Mouse (Mus musculus): ENCODE measurements at regions not wholly inside any gene's neighbourhood (a gene's known extent, or its start where the extent isn't known, plus 50 kb on each side); places are given as distances from the start of the nearest gene placed in this dataset.

- Histone ChIP-seq H3K27me3 (ENCODE audit: control insufficient read depth, insufficient read depth, insufficient read length) (no peaks in the 10 kb centered on the region), H3K36me3 (ENCODE audit: control insufficient read depth, insufficient read depth) (no peaks in the 10 kb centered on the region), H3ac (ENCODE audit: control insufficient read depth, insufficient read length, low read depth) (no peak overlapping the region), H3K79me3 (ENCODE audit: low read depth) (no peaks in the 10 kb centered on the region), H3K79me2 (ENCODE audit: control insufficient read depth, insufficient read depth) (no peaks in the 10 kb centered on the region), H3K4me3 (ENCODE audit: insufficient read depth, poor library complexity, severe bottlenecking) (no peak overlapping the region)
- TF ChIP-seq CEBPB (IDR thresholded peaks at IDR 0.05; ENCODE audit: low read depth) (no peak), FOSL1 (IDR thresholded peaks at IDR 0.05; ENCODE audit: insufficient read depth, low read length, poor library complexity, severe bottlenecking) (no peak), MAX (IDR thresholded peaks at IDR 0.05) (no peak), USF1 (IDR thresholded peaks at IDR 0.05; ENCODE audit: low read depth) (no peak), CTCF (IDR thresholded peaks at IDR 0.05; ENCODE audit: control insufficient read depth, insufficient read depth, insufficient read length) (no peak), MYOD1 (IDR thresholded peaks at IDR 0.05; ENCODE audit: control insufficient read depth, insufficient read length, low read depth) (no peak), MYOG (IDR thresholded peaks at IDR 0.05; ENCODE audit: control insufficient read depth, extremely low read depth, insufficient read length) (no peak)
These were observed 344.6 kb upstream of the Acvr2a start for GRCm38 (mm10) chr2:48469357-48469756.

DNA sequence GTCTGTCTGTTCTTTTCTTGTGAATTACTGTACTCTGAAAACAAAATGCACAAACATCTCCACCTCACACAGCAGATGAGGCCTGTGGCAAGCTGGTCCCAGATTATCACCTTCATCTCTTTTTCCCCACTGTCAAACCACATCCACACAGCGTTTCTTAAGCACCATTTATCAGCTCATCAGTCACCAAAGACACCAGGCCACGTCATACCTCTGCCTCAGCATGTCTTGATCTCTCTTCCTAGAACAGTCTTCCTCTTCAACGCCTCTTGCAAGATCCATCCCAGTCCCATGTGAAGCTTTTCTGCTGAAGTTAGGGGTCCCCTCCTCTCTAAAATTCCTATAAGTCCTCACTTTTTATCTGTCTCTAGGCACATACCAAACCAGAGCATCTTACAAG is 340.8 kb upstream of the Acvr2a start:
- H3K4me3 ChIP-seq (ENCODE audit: insufficient read depth, poor library complexity, severe bottlenecking) = no peak overlapping the region
- no peak overlapping the region for H3ac ChIP-seq (ENCODE audit: control insufficient read depth, insufficient read length, low read depth)
- no peaks in the 10 kb centered on the region for H3K79me3 ChIP-seq (ENCODE audit: low read depth)
- no peak for TF ChIP-seq CTCF (IDR thresholded peaks at IDR 0.05; ENCODE audit: control insufficient read depth, insufficient read depth, insufficient read length)
- TF ChIP-seq FOSL1 (IDR thresholded peaks at IDR 0.05; ENCODE audit: insufficient read depth, low read length, poor library complexity, severe bottlenecking) = no peak
- no peak for TF ChIP-seq MYOG (IDR thresholded peaks at IDR 0.05; ENCODE audit: control insufficient read depth, extremely low read depth, insufficient read length)
- no peak for TF ChIP-seq MAX (IDR thresholded peaks at IDR 0.05)
- no peak for TF ChIP-seq USF1 (IDR thresholded peaks at IDR 0.05; ENCODE audit: low read depth)
- TF ChIP-seq MYOD1 (IDR thresholded peaks at IDR 0.05; ENCODE audit: control insufficient read depth, insufficient read length, low read depth) = no peak
- no peak for TF ChIP-seq CEBPB (IDR thresholded peaks at IDR 0.05; ENCODE audit: low read depth)
- H3K36me3 ChIP-seq (ENCODE audit: control insufficient read depth, insufficient read depth) = no peaks in the 10 kb centered on the region
- no peaks in the 10 kb centered on the region for H3K79me2 ChIP-seq (ENCODE audit: control insufficient read depth, insufficient read depth)
- no peaks in the 10 kb centered on the region for H3K27me3 ChIP-seq (ENCODE audit: control insufficient read depth, insufficient read depth, insufficient read length)

DNA sequence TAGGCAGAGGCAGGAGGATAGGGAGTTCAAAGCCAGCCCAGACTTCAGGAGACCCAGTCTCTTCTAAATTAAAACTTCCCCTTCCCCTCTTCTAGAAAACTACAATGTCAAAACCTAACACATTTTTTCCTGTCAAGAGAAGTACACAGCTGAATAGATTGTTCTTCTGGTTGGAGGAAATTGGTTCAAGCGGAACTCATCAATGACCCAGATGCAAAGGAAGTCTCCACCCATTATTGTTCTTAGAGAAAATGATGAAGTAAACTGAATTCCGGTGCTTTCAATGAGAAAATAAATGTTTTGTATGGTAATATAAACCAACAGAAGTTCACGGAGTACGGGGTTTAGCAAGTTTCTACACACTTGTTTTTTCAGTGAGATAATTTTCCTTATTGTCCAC is 339.3 kb upstream of the Acvr2a start:
- TF ChIP-seq CTCF (IDR thresholded peaks at IDR 0.05; ENCODE audit: control insufficient read depth, insufficient read depth, insufficient read length) = no peak
- no peak for TF ChIP-seq FOSL1 (IDR thresholded peaks at IDR 0.05; ENCODE audit: insufficient read depth, low read length, poor library complexity, severe bottlenecking)
- H3ac ChIP-seq (ENCODE audit: control insufficient read depth, insufficient read length, low read depth) = no peak overlapping the region

DNA sequence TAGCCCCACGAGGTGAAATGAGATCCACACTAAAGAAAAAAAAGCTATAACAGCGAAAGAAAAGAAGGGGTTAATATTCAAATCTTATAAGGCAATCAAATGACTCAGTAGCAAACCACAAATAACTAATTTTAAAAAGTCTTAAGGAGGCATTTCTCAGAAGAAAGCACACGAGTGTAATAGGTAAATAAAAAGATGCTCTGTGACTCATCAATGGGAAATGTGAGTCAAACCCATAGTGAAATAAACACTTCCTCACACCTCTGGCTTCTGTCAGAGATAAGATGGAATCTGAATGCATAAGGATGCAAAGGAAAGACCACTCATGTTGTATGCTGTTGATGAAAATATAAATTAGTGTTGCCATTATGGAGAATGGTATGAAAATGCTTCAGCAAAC is 337.1 kb upstream of the Acvr2a start:
- Histone ChIP-seq H3K79me2 (ENCODE audit: control insufficient read depth, insufficient read depth) (no peaks in the 10 kb centered on the region), H3K27me3 (ENCODE audit: control insufficient read depth, insufficient read depth, insufficient read length) (no peaks in the 10 kb centered on the region), H3K36me3 (ENCODE audit: control insufficient read depth, insufficient read depth) (no peaks in the 10 kb centered on the region), H3K4me3 (ENCODE audit: insufficient read depth, poor library complexity, severe bottlenecking) (no peak overlapping the region), H3K79me3 (ENCODE audit: low read depth) (no peaks in the 10 kb centered on the region), H3ac (ENCODE audit: control insufficient read depth, insufficient read length, low read depth) (no peak overlapping the region)
- TF ChIP-seq CEBPB (IDR thresholded peaks at IDR 0.05; ENCODE audit: low read depth) (no peak), MAX (IDR thresholded peaks at IDR 0.05) (no peak), FOSL1 (IDR thresholded peaks at IDR 0.05; ENCODE audit: insufficient read depth, low read length, poor library complexity, severe bottlenecking) (no peak), MYOD1 (IDR thresholded peaks at IDR 0.05; ENCODE audit: control insufficient read depth, insufficient read length, low read depth) (no peak), USF1 (IDR thresholded peaks at IDR 0.05; ENCODE audit: low read depth) (no peak), MYOG (IDR thresholded peaks at IDR 0.05; ENCODE audit: control insufficient read depth, extremely low read depth, insufficient read length) (no peak), CTCF (IDR thresholded peaks at IDR 0.05; ENCODE audit: control insufficient read depth, insufficient read depth, insufficient read length) (no peak)

More for the DNA sequence above, 339.3 kb upstream of the Acvr2a start:
- Histone ChIP-seq H3K79me3 (ENCODE audit: low read depth) (no peaks in the 10 kb centered on the region), H3K79me2 (ENCODE audit: control insufficient read depth, insufficient read depth) (no peaks in the 10 kb centered on the region), H3K27me3 (ENCODE audit: control insufficient read depth, insufficient read depth, insufficient read length) (no peaks in the 10 kb centered on the region), H3K36me3 (ENCODE audit: control insufficient read depth, insufficient read depth) (no peaks in the 10 kb centered on the region), H3K4me3 (ENCODE audit: insufficient read depth, poor library complexity, severe bottlenecking) (no peak overlapping the region)

- no peak for TF ChIP-seq FOSL1 (IDR thresholded peaks at IDR 0.05; ENCODE audit: insufficient read depth, low read length, poor library complexity, severe bottlenecking)
- TF ChIP-seq MAX (IDR thresholded peaks at IDR 0.05) = no peak
- TF ChIP-seq MYOG (IDR thresholded peaks at IDR 0.05; ENCODE audit: control insufficient read depth, extremely low read depth, insufficient read length) = no peak
- TF ChIP-seq MYOD1 (IDR thresholded peaks at IDR 0.05; ENCODE audit: control insufficient read depth, insufficient read length, low read depth) = no peak
- TF ChIP-seq CEBPB (IDR thresholded peaks at IDR 0.05; ENCODE audit: low read depth) = no peak
- TF ChIP-seq USF1 (IDR thresholded peaks at IDR 0.05; ENCODE audit: low read depth) = no peak
- TF ChIP-seq CTCF (IDR thresholded peaks at IDR 0.05; ENCODE audit: control insufficient read depth, insufficient read depth, insufficient read length) = no peak
- no peaks in the 10 kb centered on the region for H3K36me3 ChIP-seq (ENCODE audit: control insufficient read depth, insufficient read depth)
- no peaks in the 10 kb centered on the region for H3K79me2 ChIP-seq (ENCODE audit: control insufficient read depth, insufficient read depth)
- H3K79me3 ChIP-seq (ENCODE audit: low read depth) = no peaks in the 10 kb centered on the region
- H3ac ChIP-seq (ENCODE audit: control insufficient read depth, insufficient read length, low read depth) = no peak overlapping the region
- no peaks in the 10 kb centered on the region for H3K27me3 ChIP-seq (ENCODE audit: control insufficient read depth, insufficient read depth, insufficient read length)
- no peak overlapping the region for H3K4me3 ChIP-seq (ENCODE audit: insufficient read depth, poor library complexity, severe bottlenecking)
These were observed 336.6 kb upstream of the Acvr2a start for GRCm38 (mm10) chr2:48477336-48477735.

DNA sequence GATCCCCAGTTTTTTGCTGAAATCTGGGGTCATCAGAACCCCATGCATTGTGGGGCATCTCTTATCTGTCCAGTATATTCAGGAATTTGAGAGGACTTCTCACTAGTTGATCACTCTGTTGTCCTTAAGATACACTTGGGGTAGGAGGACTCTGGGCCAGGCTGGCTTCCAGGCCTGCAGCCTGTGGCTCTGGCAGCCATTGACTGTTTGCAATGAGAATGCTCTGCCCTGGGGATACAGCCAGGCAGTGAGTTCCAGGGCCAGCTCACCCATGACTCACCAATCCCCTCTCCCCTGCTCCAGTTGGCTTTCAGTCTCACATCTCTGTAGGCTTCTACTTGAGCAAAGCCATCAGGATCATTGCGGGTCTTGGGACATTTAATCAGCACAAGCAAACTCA is 334.3 kb upstream of the Acvr2a start:
- no peak for TF ChIP-seq MYOG (IDR thresholded peaks at IDR 0.05; ENCODE audit: control insufficient read depth, extremely low read depth, insufficient read length)
- no peak for TF ChIP-seq USF1 (IDR thresholded peaks at IDR 0.05; ENCODE audit: low read depth)
- no peak for TF ChIP-seq MYOD1 (IDR thresholded peaks at IDR 0.05; ENCODE audit: control insufficient read depth, insufficient read length, low read depth)
- TF ChIP-seq MAX (IDR thresholded peaks at IDR 0.05) = no peak
- no peak for TF ChIP-seq CTCF (IDR thresholded peaks at IDR 0.05; ENCODE audit: control insufficient read depth, insufficient read depth, insufficient read length)
- TF ChIP-seq CEBPB (IDR thresholded peaks at IDR 0.05; ENCODE audit: low read depth) = no peak
- TF ChIP-seq FOSL1 (IDR thresholded peaks at IDR 0.05; ENCODE audit: insufficient read depth, low read length, poor library complexity, severe bottlenecking) = no peak
- no peak overlapping the region for H3ac ChIP-seq (ENCODE audit: control insufficient read depth, insufficient read length, low read depth)
- H3K79me2 ChIP-seq (ENCODE audit: control insufficient read depth, insufficient read depth) = no peaks in the 10 kb centered on the region

More for the DNA sequence above, 334.3 kb upstream of the Acvr2a start:
- H3K36me3 ChIP-seq (ENCODE audit: control insufficient read depth, insufficient read depth) = no peaks in the 10 kb centered on the region
- no peak overlapping the region for H3K4me3 ChIP-seq (ENCODE audit: insufficient read depth, poor library complexity, severe bottlenecking)
- H3K27me3 ChIP-seq (ENCODE audit: control insufficient read depth, insufficient read depth, insufficient read length) = no peaks in the 10 kb centered on the region
- no peaks in the 10 kb centered on the region for H3K79me3 ChIP-seq (ENCODE audit: low read depth)

All from C2C12 (cell line).